Mouse (Mus musculus) cerebellum, postnatal 10 days (tissue): ENCODE results near the gene Lfng.
A peak's percentile ranks its signal among the peaks of the same experiment; 100 is the strongest.

Source experiments
- DNase-seq, 2 experiments: peaks; one replicate each; pipeline ENCODE4 v3.0.0; 2021; ENCODE audit warnings: mixed read lengths in 2 of 2

Lfng gene

GRCm38 (mm10) chr5:140607001-140607835 is at the start of gene Lfng:
Lfng (plus strand) TSS chr5:140607320.
- peak; percentile 84 to 86 for DNase-seq

DNA sequence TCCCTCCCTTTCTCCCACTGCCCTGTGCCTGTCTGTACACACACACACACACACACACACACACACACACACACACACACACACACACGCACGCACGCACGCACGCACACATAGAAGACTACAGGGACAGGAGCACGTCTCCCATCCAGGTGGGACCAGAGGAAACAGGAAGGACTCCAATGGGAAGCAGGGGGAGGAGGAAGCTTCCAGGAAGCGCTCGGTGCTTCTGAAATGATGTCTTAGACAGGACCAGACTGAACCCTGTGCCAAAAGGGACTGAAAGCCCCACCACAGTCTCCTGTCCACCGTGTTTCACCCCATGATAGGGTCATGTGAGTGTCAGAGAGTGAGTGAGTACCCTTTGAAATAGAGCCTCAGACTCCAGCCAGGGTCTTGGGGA is 44.5 kb upstream of the Lfng start:
- no peak for DNase-seq

DNA sequence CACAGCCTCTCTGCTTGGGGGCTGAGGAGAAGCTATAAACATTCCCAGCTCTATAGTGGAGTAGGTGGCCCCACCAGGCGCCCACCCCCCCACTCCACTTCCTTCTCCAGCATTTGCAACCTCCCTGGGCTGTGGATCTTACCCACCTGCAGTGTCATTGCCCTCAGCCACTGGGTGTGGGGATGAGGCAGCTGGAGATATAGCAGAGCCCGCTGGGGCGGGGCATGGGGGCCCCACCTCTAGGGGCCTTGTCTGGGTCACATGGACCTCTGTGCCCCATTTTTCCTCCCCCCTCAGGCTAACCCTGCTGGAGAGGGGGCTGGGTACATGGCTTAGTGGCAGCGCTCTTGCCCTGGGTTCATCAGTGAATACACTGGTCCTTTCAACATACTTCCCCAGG is 42.2 kb upstream of the Lfng start, which contains the start of gene Grifin:
Gene Grifin (minus strand): TSS at position 176 of the 400 bp plus-strand sequence.
- DNase-seq: no peak

- DNase-seq: peak; percentile 44 to 62
These were observed 41.7 kb upstream of the Lfng start for GRCm38 (mm10) chr5:140565451-140565850.

DNA sequence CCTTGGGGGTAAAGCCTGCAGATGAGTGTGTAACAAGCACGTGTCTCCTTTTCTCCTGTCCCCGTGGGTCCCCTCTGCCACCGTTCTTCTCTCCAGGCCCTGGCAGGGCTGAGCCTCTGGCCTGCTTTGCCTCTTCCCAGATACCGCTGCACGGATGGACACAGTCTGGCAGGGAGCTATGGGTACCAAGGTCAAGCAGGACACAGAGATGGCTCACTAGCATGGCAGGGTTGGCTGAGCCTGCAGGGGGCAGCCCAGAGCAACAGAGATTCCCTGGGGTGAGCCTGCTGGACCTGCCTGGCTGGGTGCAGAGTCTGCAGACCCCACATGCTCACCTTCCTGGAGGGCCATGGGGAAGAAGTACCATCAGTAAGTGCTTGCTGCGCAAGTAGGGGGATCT is 41.3 kb upstream of the Lfng start:
- DNase-seq: peak; percentile 50 to 55

DNA sequence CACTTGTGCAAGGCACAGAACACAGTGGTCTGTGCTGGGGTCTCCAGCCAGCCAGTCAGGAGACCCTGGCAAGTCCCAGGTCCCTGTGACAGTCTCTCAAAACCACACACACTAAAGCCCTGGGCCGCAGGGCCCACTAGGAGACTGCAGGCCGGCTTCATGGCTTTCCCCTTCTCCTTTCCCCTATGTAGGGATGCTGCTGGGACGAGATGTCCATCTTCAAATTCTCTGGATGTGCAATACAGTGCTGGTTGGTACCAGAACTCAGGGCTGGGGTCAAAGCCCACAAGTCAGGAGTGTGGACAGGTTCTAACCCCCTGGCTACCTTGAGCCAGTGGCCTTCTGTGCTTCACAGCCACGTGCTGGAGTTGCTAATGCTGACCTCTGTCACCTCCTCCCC is 40.8 kb upstream of the Lfng start:
- no peak for DNase-seq

DNA sequence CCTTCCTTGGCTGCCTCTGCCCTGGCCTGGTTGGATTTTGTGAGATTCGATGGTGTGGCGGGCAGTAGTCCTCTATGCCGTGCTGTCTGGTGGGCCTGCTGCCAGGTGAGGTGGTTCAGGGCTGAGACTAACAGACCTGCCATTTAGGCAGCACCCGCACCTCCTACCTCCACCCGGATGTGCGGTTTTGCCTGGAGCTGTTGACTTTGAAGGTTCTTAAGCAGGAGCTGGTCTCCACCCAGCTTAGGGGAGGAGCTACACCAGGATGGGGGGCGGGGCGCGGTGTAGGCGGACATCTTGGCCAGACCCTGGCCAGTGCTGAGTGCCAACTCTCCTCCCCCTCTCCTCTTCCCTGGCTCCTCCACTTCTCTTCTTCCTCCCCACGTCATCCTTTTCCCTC is 39.8 kb upstream of the Lfng start:
- peak; percentile 72 to 80 for DNase-seq

GRCm38 (mm10) chr5:140567751-140568150 is 39.4 kb upstream of the Lfng start:
- no peak for DNase-seq

DNA sequence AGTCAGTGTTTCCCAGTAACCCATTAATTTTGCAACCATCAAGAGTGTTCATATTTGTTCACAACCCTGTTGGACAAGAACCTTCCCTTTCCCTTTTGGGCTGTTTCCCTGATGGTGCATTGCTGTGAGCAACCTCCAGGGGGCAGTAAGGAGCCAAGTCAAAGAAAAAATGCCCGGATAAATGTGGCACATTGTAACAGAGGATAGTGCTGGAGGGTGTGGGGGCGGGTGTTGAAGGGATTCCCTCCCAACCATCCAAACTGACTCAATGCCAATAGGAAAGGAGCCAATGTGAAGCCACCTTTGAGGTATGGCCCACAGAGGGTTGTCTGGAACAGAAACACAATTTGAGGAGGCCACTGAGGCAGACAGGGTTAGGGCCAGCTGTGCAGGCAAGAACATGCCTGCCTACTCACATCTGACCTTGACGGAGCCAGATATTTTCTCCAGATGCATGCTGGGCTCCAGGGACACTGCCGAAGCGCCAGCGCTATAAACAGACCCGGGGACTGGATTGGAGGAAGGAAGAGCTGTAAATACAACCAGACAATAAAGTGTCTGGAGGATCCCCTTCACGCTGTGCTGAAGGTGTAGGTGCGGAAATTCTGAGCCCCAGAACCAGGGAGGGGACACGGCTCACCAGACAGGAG is 38.7 kb upstream of the Lfng start:
- peak; percentile 80 to 84 for DNase-seq

- no peak for DNase-seq
These were observed 38.0 kb upstream of the Lfng start for GRCm38 (mm10) chr5:140569032-140569595.

GRCm38 (mm10) chr5:140570223-140570870 is 36.8 kb upstream of the Lfng start:
- DNase-seq: no peak

- no peak for DNase-seq
These were observed 35.9 kb upstream of the Lfng start for GRCm38 (mm10) chr5:140571201-140571600.

DNA sequence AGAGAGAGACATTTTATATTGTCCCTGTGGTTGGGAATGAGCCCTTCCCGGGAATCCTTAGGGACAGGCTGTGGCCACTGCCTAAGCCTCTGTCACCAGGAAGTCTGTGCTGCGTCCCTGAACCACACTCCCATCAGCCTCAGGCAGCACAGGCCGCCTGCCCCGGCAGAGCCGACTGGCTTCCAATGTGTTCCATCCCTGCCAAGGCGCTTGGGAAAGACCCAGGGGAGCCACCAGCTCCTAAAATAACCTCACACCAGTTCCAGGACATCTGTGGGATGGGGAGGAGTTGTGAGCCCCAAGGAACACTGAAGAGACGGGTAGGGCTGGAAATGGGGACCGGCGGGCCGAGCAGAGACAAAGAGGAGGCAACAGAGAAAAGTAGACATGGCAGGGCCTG is 35.4 kb upstream of the Lfng start:
- peak; percentile 47 to 64 for DNase-seq

- no peak for DNase-seq
These were observed 34.5 kb upstream of the Lfng start for GRCm38 (mm10) chr5:140572611-140573010.

DNA sequence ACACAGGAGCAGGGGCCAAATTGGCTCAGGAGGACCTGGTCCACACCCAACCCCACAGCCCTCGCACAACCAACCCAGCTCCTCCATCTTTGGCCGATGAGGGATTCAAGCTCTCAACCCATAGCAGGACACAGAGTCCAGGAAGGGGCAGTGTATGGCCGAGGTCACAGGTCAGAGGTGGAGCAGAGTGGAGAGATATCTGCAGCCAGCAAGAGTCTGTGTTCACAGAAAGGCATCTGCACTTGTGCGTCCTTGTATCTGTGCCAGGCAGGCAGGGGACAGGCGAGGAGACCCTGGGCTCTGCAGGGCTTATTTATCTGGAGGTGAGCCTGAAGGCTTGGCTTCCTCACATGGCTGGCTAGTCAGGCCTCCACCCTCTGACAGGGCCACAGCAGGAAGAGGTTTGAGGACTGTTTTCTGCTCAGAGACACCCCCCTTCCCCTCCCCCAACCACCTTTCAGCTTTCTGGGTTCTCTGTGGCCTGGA is 31.7 kb upstream of the Lfng start:
- DNase-seq: peak in 1 of 2 experiments; percentile 43

DNA sequence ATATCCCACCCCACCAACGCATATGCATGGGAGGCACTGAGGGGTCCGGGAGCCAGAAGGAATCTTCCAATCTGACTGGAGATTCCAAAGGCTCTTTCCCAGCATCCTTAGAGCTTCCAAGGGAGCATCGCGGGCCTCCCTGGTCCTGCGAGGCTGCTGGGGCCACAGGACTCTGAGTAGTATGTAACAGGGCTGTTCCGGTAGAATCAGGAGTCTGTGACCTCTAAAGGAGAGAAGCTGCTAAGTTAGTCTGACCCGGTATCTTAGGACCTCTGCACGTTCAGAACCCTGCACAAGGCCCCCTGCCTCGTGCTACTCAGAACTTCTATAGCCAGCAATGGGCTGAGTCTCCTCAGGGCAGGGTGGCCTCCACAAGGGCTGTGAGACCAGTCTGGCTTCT is 27.9 kb upstream of the Lfng start:
- DNase-seq: no peak

DNA sequence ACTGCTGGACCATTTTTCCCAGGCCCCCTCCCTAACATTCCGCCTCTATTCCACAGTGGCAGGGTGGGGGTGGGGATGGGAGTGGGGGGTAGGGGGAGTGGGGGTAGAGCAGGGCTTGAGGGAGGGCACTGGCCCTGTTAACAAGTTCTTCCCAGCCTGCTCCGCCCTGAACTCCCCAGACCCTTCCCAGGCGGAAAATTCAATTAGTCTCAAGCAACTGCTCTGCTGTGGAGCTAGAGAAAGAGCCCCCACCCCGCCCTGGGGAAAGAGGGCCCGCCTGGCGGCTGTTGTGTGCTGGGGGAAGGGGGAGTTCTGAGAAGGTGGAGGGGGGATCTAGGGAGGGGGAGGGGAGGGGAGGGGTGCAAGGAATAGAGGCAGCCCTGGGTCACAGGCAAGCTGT is 27.3 kb upstream of the Lfng start:
- peak in 1 of 2 experiments; percentile 44 for DNase-seq

DNA sequence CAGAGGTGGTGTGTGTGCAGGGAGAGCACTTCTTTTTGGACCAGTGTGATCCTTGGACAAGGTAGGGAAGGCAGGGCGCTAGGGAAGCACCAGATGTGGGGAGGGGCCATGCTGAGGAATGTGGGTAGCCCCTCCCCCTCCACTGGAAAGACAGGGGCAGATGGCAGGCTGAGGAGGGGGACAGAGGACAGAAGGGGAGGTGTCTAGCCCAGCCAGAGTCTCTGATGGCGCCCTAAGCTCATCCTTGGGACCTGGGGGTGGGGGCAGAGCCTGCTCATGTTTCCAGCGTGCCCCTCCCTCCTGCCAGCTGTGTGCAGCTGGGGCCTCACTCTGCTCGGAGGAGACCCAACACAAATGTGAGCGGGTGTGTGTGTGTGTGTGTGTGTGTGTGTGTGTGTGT is 25.6 kb upstream of the Lfng start:
- no peak for DNase-seq

- peak in 1 of 2 experiments; percentile 53 for DNase-seq
These were observed 24.0 kb upstream of the Lfng start for GRCm38 (mm10) chr5:140582995-140583731.

DNA sequence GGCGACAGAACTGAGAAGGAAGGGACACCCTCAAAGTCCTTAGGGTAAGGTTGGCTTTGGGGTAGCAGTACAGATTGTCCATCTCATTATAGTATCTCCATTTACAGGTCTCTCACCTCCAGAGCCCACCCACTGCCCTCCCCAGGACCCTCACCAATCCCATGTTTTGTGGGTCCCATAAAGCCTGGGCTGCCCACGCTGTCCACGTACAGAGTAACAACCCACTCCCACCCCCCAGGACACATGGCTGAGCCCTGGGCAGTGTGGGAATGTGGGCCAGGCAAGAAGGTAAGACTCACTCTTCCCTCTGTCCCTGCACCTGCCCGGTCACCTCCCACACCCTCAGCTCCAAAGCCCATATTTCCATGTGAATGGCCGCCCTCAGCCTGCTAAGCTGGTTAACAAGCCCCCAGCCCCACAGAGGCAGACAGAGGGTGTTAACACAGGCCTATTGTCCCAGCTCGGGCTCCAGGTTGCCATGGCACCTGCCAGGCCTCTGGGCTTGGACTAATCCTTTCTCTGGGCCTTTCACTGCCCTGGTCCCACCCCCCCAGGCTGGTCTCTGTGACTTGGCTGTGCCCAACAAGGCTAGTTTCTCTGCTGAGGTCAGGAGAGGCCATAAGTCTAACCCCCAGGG is 23.3 kb upstream of the Lfng start:
- DNase-seq: peak in 1 of 2 experiments; percentile 44

- no peak for DNase-seq
These were observed 17.9 kb upstream of the Lfng start for GRCm38 (mm10) chr5:140589082-140589774.
